Mouse (Mus musculus): Measurements from ENCODE around the gene Fam111a.

Fam111a gene

DNA sequence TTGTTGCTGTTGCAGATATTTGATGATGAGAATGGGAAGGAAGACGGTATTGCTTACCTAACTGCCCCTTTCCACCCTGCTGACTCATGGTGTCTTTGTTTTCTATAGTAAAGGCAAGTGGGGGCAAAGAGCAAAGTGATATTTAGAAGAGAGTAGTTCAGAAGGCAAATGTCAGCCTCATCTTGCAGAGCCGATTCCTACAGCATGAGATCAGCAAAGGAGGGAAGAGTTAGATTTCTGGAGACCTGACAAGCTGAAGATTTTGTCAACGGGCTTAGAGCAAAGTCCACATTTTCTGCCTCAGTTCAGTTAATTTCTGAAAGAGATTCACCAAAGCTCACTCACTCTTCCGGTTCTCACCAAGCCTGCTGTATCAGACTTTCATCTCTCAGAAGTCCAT lies 87.6 kb downstream of the Fam111a start, which contains the start of gene Glyat:
Gene Glyat (plus strand): TSS at position 133 of the 400 bp plus-strand sequence.
- no peak for DNase-seq (ENCODE audit: low read depth)

DNA sequence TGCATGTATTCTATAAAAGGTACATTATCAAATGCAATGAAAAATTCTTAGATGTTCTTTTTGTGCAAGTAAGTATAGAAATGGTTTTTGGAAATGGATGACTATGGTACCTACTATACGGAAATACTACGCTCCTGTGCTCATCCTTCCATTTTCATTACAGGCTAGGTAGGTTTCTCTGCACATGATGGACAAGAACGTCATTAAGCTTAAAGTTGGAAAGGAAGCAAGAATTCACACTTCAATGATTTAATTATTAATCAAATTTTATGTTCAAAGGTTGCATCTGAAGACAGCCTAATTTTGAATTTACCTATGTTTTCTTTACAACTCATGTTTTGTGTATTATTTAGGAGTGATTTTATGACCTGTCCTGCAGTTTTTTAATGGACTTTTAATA lies 88.7 kb downstream of the Fam111a start:
- DNase-seq (ENCODE audit: low read depth), result no peak

- no peak for DNase-seq (ENCODE audit: low read depth)
Observed at GRCm38 (mm10) chr19:12634963-12635362, 89.4 kb downstream of the Fam111a start.

- no peak for DNase-seq (ENCODE audit: low read depth)
Observed at GRCm38 (mm10) chr19:12636863-12637262, 91.3 kb downstream of the Fam111a start.

- peak; percentile 8 for DNase-seq (ENCODE audit: low read depth)
Observed at GRCm38 (mm10) chr19:12638049-12638448, 92.5 kb downstream of the Fam111a start.
